Mouse (Mus musculus): Measurements from ENCODE around the gene Cdc42ep2.
"Not testable (repeated sequence)": the region's sequence is repeated elsewhere in the genome, so short reads cannot be mapped to it uniquely, and the experiment has no call there.

The Cdc42ep2 gene

GRCm38 (mm10) chr19:5912103-5913006 is 12.3 kb downstream of the Cdc42ep2 start:
- DNase-seq (ENCODE audit: low read depth, low spot score) = peak; percentile 99

- DNase-seq (ENCODE audit: low read depth, low spot score) = no peak
These were observed 13.1 kb downstream of the Cdc42ep2 start for GRCm38 (mm10) chr19:5911430-5912102.

GRCm38 (mm10) chr19:5910221-5910620 is 14.4 kb downstream of the Cdc42ep2 start:
- DNase-seq (ENCODE audit: low read depth, low spot score) = no peak

- no peak for DNase-seq (ENCODE audit: low read depth, low spot score)
These were observed 17.3 kb downstream of the Cdc42ep2 start for GRCm38 (mm10) chr19:5907275-5907674.

GRCm38 (mm10) chr19:5894002-5894678 is 30.5 kb downstream of the Cdc42ep2 start, which contains the start of gene Tigd3:
Tigd3 (minus strand) TSS chr19:5894149.
- peak; percentile 98 for DNase-seq (ENCODE audit: low read depth, low spot score)

- no peak for DNase-seq (ENCODE audit: low read depth, low spot score)
These were observed 31.2 kb downstream of the Cdc42ep2 start for GRCm38 (mm10) chr19:5893282-5894001.

GRCm38 (mm10) chr19:5892735-5893134 is 31.9 kb downstream of the Cdc42ep2 start:
- no peak for DNase-seq (ENCODE audit: low read depth, low spot score)

GRCm38 (mm10) chr19:5892262-5892661 is 32.4 kb downstream of the Cdc42ep2 start:
- no peak for DNase-seq (ENCODE audit: low read depth, low spot score)

- no peak for DNase-seq (ENCODE audit: low read depth, low spot score)
These were observed 32.9 kb downstream of the Cdc42ep2 start for GRCm38 (mm10) chr19:5891521-5892258.

- no peak for DNase-seq (ENCODE audit: low read depth, low spot score)
These were observed 35.4 kb downstream of the Cdc42ep2 start for GRCm38 (mm10) chr19:5889211-5889610.

- DNase-seq (ENCODE audit: low read depth, low spot score) = no peak
These were observed 37.3 kb downstream of the Cdc42ep2 start for GRCm38 (mm10) chr19:5887234-5887815.

- DNase-seq (ENCODE audit: low read depth, low spot score) = peak; percentile 56
These were observed 38.8 kb downstream of the Cdc42ep2 start for GRCm38 (mm10) chr19:5885838-5886237.

- DNase-seq (ENCODE audit: low read depth, low spot score) = no peak
These were observed 40.7 kb downstream of the Cdc42ep2 start for GRCm38 (mm10) chr19:5883935-5884334.

- DNase-seq (ENCODE audit: low read depth, low spot score) = not testable (repeated sequence)
These were observed 42.5 kb downstream of the Cdc42ep2 start for GRCm38 (mm10) chr19:5882079-5882478.

- no peak for DNase-seq (ENCODE audit: low read depth, low spot score)
These were observed 43.5 kb downstream of the Cdc42ep2 start for GRCm38 (mm10) chr19:5881155-5881554.

GRCm38 (mm10) chr19:5879735-5880134 is 44.9 kb downstream of the Cdc42ep2 start:
- no peak for DNase-seq (ENCODE audit: low read depth, low spot score)

- no peak for DNase-seq (ENCODE audit: low read depth, low spot score)
These were observed 45.7 kb downstream of the Cdc42ep2 start for GRCm38 (mm10) chr19:5878916-5879315.

- no peak for DNase-seq (ENCODE audit: low read depth, low spot score)
These were observed 46.3 kb downstream of the Cdc42ep2 start for GRCm38 (mm10) chr19:5878362-5878722.

GRCm38 (mm10) chr19:5877618-5878361 is 46.8 kb downstream of the Cdc42ep2 start, which contains the start of gene Slc25a45:
Slc25a45 (plus strand) TSS chr19:5877808.
- peak; percentile 85 for DNase-seq (ENCODE audit: low read depth, low spot score)
